Mouse (Mus musculus): Measurements from ENCODE around the gene D430041D05Rik. TPM values are rescaled to one million over a fixed set of nuclear protein-coding genes. Genes with fewer than 3 reads are reported as not detected.

The D430041D05Rik gene
- total and polyA plus RNA-seq, 3 experiments, result not detected

DNA sequence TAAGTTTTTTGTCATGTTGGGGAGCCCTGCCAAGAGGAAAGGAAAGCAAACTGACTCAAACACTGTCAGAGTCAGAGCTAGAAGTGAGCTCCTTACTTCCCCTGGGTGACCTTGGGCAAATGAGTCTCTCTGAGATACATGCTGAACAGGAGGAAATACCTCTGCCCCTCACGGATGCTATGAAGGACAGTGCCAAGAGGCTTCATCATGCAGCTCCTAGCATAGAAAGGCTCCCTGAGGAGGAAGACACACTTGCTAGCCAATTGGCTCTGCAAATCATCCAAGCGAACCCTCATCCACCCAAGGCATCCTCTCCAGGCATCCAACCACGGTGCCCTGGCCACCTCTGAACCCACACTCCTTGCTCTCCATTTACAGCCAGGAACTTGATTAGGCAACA is 51.5 kb downstream of the D430041D05Rik start:
- no peaks in the 10 kb centered on the region for H3K79me2 ChIP-seq (replicated peaks; ENCODE audit: control insufficient read depth, extremely low read depth, insufficient read depth, poor library complexity, severe bottlenecking)
- H3K27ac ChIP-seq (ENCODE audit: insufficient read depth, low read depth), result no peak overlapping the region
- H3K4me2 ChIP-seq (ENCODE audit: insufficient read depth, low read depth, poor library complexity, severe bottlenecking), result no peak overlapping the region
- TF ChIP-seq ETS1 (conservative IDR thresholded peaks at IDR 0.05; ENCODE audit: low read depth, low read length) (no peak), ZNF384 (IDR thresholded peaks at IDR 0.05; ENCODE audit: low read depth, low read length) (no peak), NELFE (IDR thresholded peaks at IDR 0.05; ENCODE audit: low read depth, low read length) (no peak), RAD21 (IDR thresholded peaks at IDR 0.05; ENCODE audit: low read depth, low read length) (no peak), ZKSCAN1 (IDR thresholded peaks at IDR 0.05; ENCODE audit: borderline replicate concordance, low read depth, low read length) (no peak), TBP (conservative IDR thresholded peaks at IDR 0.05; ENCODE audit: low read depth, low read length) (no peak), USF2 (conservative IDR thresholded peaks at IDR 0.05; ENCODE audit: low read depth, low read length) (no peak), USF1 (IDR thresholded peaks at IDR 0.05; ENCODE audit: low read depth, low read length) (no peak), SMC3 (IDR thresholded peaks at IDR 0.05; ENCODE audit: low read depth, low read length) (no peak), MAX (IDR thresholded peaks at IDR 0.05; ENCODE audit: low read length) (no peak), NRF1 (IDR thresholded peaks at IDR 0.05; ENCODE audit: low read depth, low read length) (no peak), PAX5 (IDR thresholded peaks at IDR 0.05; ENCODE audit: low read length) (no peak), MAFK (IDR thresholded peaks at IDR 0.05; ENCODE audit: insufficient replicate concordance, low read length) (no peak), E2F4 (IDR thresholded peaks at IDR 0.05; ENCODE audit: insufficient replicate concordance, low read depth, low read length) (no peak), MXI1 (IDR thresholded peaks at IDR 0.05; ENCODE audit: low read depth, low read length) (no peak)
- in situ Hi-C loops (cut with MboI; ENCODE audit: low pct_ligation_motif_present, low pct_unique_long_range_greater_than_20kb, low sequenced_read_pairs), result no loop called here
- peaks cover 4% of the 10 kb centered on the region for H3K27me3 ChIP-seq (replicated peaks)
- dilution Hi-C loops (cut with MboI; ENCODE audit: extremely low pct_ligation_motif_present, extremely low pct_unique_long_range_greater_than_20kb, low sequenced_read_pairs), result no loop called here
- DNase-seq (ENCODE audit: extremely low read depth), result no peak
- no peak overlapping the region for H3K4me3 ChIP-seq (replicated peaks in 1 of 3; ENCODE audit: low read depth in 2 of 3, low read length in 2 of 3, poor library complexity in 1 of 3)
- no peak overlapping the region for H3K9ac ChIP-seq (ENCODE audit: insufficient read depth, low read depth)
- no peaks in the 10 kb centered on the region for H3K9me3 ChIP-seq (replicated peaks; ENCODE audit: low read length)
- 0 out of 4 replicates have a peak, but pooled peaks cover 0 to 4% of the 10 kb centered on the region in 2 experiments for H3K4me1 ChIP-seq (ENCODE audit: control insufficient read depth in 1 of 2, insufficient read depth in 2 of 2)
- H3K36me3 ChIP-seq (replicated peaks in 1 of 2; ENCODE audit: control insufficient read depth in 1 of 2, insufficient read depth in 1 of 2, low read length in 1 of 2), result no peaks in the 10 kb centered on the region

DNA sequence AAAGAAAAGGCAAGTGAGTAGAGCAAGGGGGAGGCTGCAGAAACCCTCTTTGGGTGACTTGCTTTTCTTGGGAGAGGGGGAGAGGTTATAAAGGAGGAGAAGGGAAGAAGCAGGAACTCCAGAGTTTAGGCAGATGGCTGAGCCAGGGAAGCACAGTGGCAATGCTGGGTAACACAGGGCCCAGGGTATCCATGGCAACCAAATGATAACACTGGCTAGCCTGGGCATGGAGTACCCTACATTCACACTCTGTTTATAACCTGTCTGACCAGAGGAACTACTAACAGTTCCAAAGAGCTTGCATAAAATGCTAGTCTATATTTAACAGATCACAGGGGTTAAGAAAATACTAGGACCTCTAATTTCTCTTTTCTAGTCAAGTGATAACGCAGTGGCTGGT is 51.9 kb downstream of the D430041D05Rik start:
- H3K4me1 ChIP-seq (ENCODE audit: control insufficient read depth in 1 of 2, insufficient read depth in 2 of 2), result 0 out of 4 replicates have a peak, but pooled peaks cover 0 to 4% of the 10 kb centered on the region in 2 experiments
- no peaks in the 10 kb centered on the region for H3K9me3 ChIP-seq (replicated peaks; ENCODE audit: low read length)
- no peaks in the 10 kb centered on the region for H3K36me3 ChIP-seq (replicated peaks in 1 of 2; ENCODE audit: control insufficient read depth in 1 of 2, insufficient read depth in 1 of 2, low read length in 1 of 2)
- dilution Hi-C loops (cut with MboI; ENCODE audit: extremely low pct_ligation_motif_present, extremely low pct_unique_long_range_greater_than_20kb, low sequenced_read_pairs), result no loop called here
- H3K27me3 ChIP-seq (replicated peaks), result peaks cover 4% of the 10 kb centered on the region
- H3K4me3 ChIP-seq (replicated peaks in 1 of 3; ENCODE audit: low read depth in 2 of 3, low read length in 2 of 3, poor library complexity in 1 of 3), result no peak overlapping the region
- H3K27ac ChIP-seq (ENCODE audit: insufficient read depth, low read depth), result no peak overlapping the region
- H3K4me2 ChIP-seq (ENCODE audit: insufficient read depth, low read depth, poor library complexity, severe bottlenecking), result no peak overlapping the region
- H3K9ac ChIP-seq (ENCODE audit: insufficient read depth, low read depth), result no peak overlapping the region
- H3K79me2 ChIP-seq (replicated peaks; ENCODE audit: control insufficient read depth, extremely low read depth, insufficient read depth, poor library complexity, severe bottlenecking), result no peaks in the 10 kb centered on the region
- DNase-seq (ENCODE audit: extremely low read depth), result no peak
- TF ChIP-seq UBTF (IDR thresholded peaks at IDR 0.05; ENCODE audit: low read depth, low read length) (no peak), NELFE (IDR thresholded peaks at IDR 0.05; ENCODE audit: low read depth, low read length) (no peak), RAD21 (IDR thresholded peaks at IDR 0.05; ENCODE audit: low read depth, low read length) (no peak), MEF2A (IDR thresholded peaks at IDR 0.05; ENCODE audit: borderline replicate concordance, low read depth, low read length) (no peak), ELF1 (IDR thresholded peaks at IDR 0.05; ENCODE audit: low read depth, low read length) (no peak), TCF12 (IDR thresholded peaks at IDR 0.05; ENCODE audit: low read depth, low read length) (no peak), EP300 (IDR thresholded peaks at IDR 0.05; ENCODE audit: low read length) (no peak), GABPA (IDR thresholded peaks at IDR 0.05; ENCODE audit: insufficient replicate concordance, low read depth, low read length) (no peak), ETS1 (conservative IDR thresholded peaks at IDR 0.05; ENCODE audit: low read depth, low read length) (no peak), JUN (IDR thresholded peaks at IDR 0.05; ENCODE audit: insufficient read depth, low read depth, low read length) (no peak), USF1 (IDR thresholded peaks at IDR 0.05; ENCODE audit: low read depth, low read length) (no peak), MAFK (IDR thresholded peaks at IDR 0.05; ENCODE audit: insufficient replicate concordance, low read length) (no peak), MYC (IDR thresholded peaks at IDR 0.05; ENCODE audit: low read depth, low read length) (no peak), CHD1 (IDR thresholded peaks at IDR 0.05; ENCODE audit: low read depth, low read length) (no peak), MXI1 (IDR thresholded peaks at IDR 0.05; ENCODE audit: low read depth, low read length) (no peak), ZKSCAN1 (IDR thresholded peaks at IDR 0.05; ENCODE audit: borderline replicate concordance, low read depth, low read length) (no peak), KAT2A (IDR thresholded peaks at IDR 0.05; ENCODE audit: insufficient replicate concordance, low read length) (no peak), POLR2A (IDR thresholded peaks at IDR 0.05; ENCODE audit: low read depth, low read length) (no peak), POLR2AphosphoS2 (IDR thresholded peaks at IDR 0.05; ENCODE audit: low read depth, low read length) (no peak)
- in situ Hi-C loops (cut with MboI; ENCODE audit: low pct_ligation_motif_present, low pct_unique_long_range_greater_than_20kb, low sequenced_read_pairs), result no loop called here
